Mouse (Mus musculus): ENCODE results near the gene Rtn4rl1. TPM values are rescaled to one million over a fixed set of nuclear protein-coding genes. Genes with fewer than 3 reads are reported as not detected.

Rtn4rl1 gene
- total RNA-seq, 2 experiments from 2014 or later = 104 to 110 TPM

GRCm38 (mm10) chr11:75213372-75214080 lies 19.9 kb downstream of the Rtn4rl1 start:
- TF ChIP-seq CTCF (conservative IDR thresholded peaks at IDR 0.05) = no peak
- no peak for DNase-seq (ENCODE audit: low spot score in 2 of 2)
- Histone ChIP-seq H3K27ac (peak overlapping the region; percentile 76), H3K4me3 (peak overlapping the region; percentile 44)

GRCm38 (mm10) chr11:75214081-75214950 lies 20.7 kb downstream of the Rtn4rl1 start:
- DNase-seq (ENCODE audit: low spot score in 2 of 2) = no peak
- H3K27ac ChIP-seq = peak overlapping the region; percentile 76
- H3K4me3 ChIP-seq = peak overlapping the region; percentile 44
- TF ChIP-seq CTCF (conservative IDR thresholded peaks at IDR 0.05) = no peak

GRCm38 (mm10) chr11:75220115-75220514 lies 26.5 kb downstream of the Rtn4rl1 start:
- no peak for TF ChIP-seq CTCF (conservative IDR thresholded peaks at IDR 0.05)
- peak; percentile 60 to 66 for DNase-seq (ENCODE audit: low spot score in 2 of 2)
- Histone ChIP-seq H3K27ac (peak overlapping the region; percentile 71), H3K4me3 (peak overlapping the region; percentile 5; the same call in 1 of the 2 replicates)

GRCm38 (mm10) chr11:75220517-75221145 lies 27.0 kb downstream of the Rtn4rl1 start:
- no peak for TF ChIP-seq CTCF (conservative IDR thresholded peaks at IDR 0.05)
- peak overlapping the region; percentile 71 for H3K27ac ChIP-seq
- DNase-seq (ENCODE audit: low spot score in 2 of 2) = no peak
- H3K4me3 ChIP-seq = no peak overlapping the region

GRCm38 (mm10) chr11:75224062-75224461 lies 30.5 kb downstream of the Rtn4rl1 start:
- no peak for DNase-seq (ENCODE audit: low spot score in 2 of 2)
- no peak for TF ChIP-seq CTCF (conservative IDR thresholded peaks at IDR 0.05)
- no peak overlapping the region for H3K27ac ChIP-seq
- H3K4me3 ChIP-seq = no peak overlapping the region

- no peak for TF ChIP-seq CTCF (conservative IDR thresholded peaks at IDR 0.05)
- Histone ChIP-seq H3K27ac (no peak overlapping the region), H3K4me3 (no peak overlapping the region)
- no peak for DNase-seq (ENCODE audit: low spot score in 2 of 2)
Measured at GRCm38 (mm10) chr11:75224835-75225234, 31.3 kb downstream of the Rtn4rl1 start.

GRCm38 (mm10) chr11:75227632-75228031 lies 34.0 kb downstream of the Rtn4rl1 start:
- H3K27ac ChIP-seq = peak overlapping the region; percentile 41; the same call in 1 of the 2 replicates
- H3K4me3 ChIP-seq = no peak overlapping the region
- DNase-seq (ENCODE audit: low spot score in 2 of 2) = no peak
- TF ChIP-seq CTCF (conservative IDR thresholded peaks at IDR 0.05) = no peak

GRCm38 (mm10) chr11:75229289-75229688 lies 35.7 kb downstream of the Rtn4rl1 start:
- no peak for DNase-seq (ENCODE audit: low spot score in 2 of 2)
- Histone ChIP-seq H3K27ac (no peak overlapping the region), H3K4me3 (no peak overlapping the region)
- TF ChIP-seq CTCF (conservative IDR thresholded peaks at IDR 0.05) = no peak

GRCm38 (mm10) chr11:75230272-75230760 lies 36.7 kb downstream of the Rtn4rl1 start:
- H3K27ac ChIP-seq = no peak overlapping the region
- no peak overlapping the region for H3K4me3 ChIP-seq
- TF ChIP-seq CTCF (conservative IDR thresholded peaks at IDR 0.05) = no peak
- DNase-seq (ENCODE audit: low spot score in 2 of 2) = no peak

- DNase-seq (ENCODE audit: low spot score in 2 of 2) = peak; percentile 44 to 60
- peak; percentile 79 for TF ChIP-seq CTCF (conservative IDR thresholded peaks at IDR 0.05)
- H3K4me3 ChIP-seq = no peak overlapping the region
- no peak overlapping the region for H3K27ac ChIP-seq
Measured at GRCm38 (mm10) chr11:75231756-75232155, 38.2 kb downstream of the Rtn4rl1 start.

- TF ChIP-seq CTCF (conservative IDR thresholded peaks at IDR 0.05) = no peak
Measured at GRCm38 (mm10) chr11:75232434-75232833, 38.9 kb downstream of the Rtn4rl1 start.

GRCm38 (mm10) chr11:75234745-75235144 lies 41.2 kb downstream of the Rtn4rl1 start:
- H3K27ac ChIP-seq = no peak overlapping the region
- no peak for TF ChIP-seq CTCF (conservative IDR thresholded peaks at IDR 0.05)
- no peak overlapping the region for H3K4me3 ChIP-seq
- peak in 1 of 2 experiments; percentile 47 for DNase-seq (ENCODE audit: low spot score in 2 of 2)

More at GRCm38 (mm10) chr11:75232434-75232833, 38.9 kb downstream of the Rtn4rl1 start:
- no peak overlapping the region for H3K27ac ChIP-seq
- no peak overlapping the region for H3K4me3 ChIP-seq
- no peak for DNase-seq (ENCODE audit: low spot score in 2 of 2)
